Mouse (Mus musculus): ENCODE measurements at regions not wholly inside any gene's neighbourhood (a gene's known extent, or its start where the extent isn't known, plus 50 kb on each side); places are given as distances from the start of the nearest gene placed in this dataset.

- Histone ChIP-seq H3K9ac (replicated peaks; ENCODE audit: low read length) (no peak overlapping the region), H3K9me3 (replicated peaks; ENCODE audit: control insufficient read depth, low read length) (no peaks in the 10 kb centered on the region), H3K27me3 (ENCODE audit: control insufficient read depth, insufficient read depth, low read length) (no peaks in the 10 kb centered on the region), H3K4me3 (ENCODE audit: low read depth, low read length) (no peak overlapping the region), H3K27ac (replicated peaks; ENCODE audit: low read depth, low read length) (no peak overlapping the region), H3K4me2 (ENCODE audit: low read depth, low read length) (no peak overlapping the region), H3K36me3 (replicated peaks; ENCODE audit: control insufficient read depth, insufficient read depth, low read depth, low read length) (no peaks in the 10 kb centered on the region), H3K4me1 (ENCODE audit: control insufficient read depth, insufficient read depth, low read length) (no peaks in the 10 kb centered on the region)
- no peak for DNase-seq (ENCODE audit: low spot score)
- 45% methylated on average over 2 of the region's 2 CpGs for WGBS
- no peak for ATAC-seq (replicated peaks; ENCODE audit: insufficient number of reproducible peaks, low FRiP score, low TSS enrichment, low read depth)
Measured at GRCm38 (mm10) chr5:16999183-16999582, 207.6 kb downstream of the Gm28710 start.

GRCm38 (mm10) chr5:17006807-17007522, 215.4 kb downstream of the Gm28710 start:
- Histone ChIP-seq H3K9ac (replicated peaks; ENCODE audit: low read length) (no peak overlapping the region), H3K9me3 (replicated peaks; ENCODE audit: control insufficient read depth, low read length) (no peaks in the 10 kb centered on the region), H3K4me3 (ENCODE audit: low read depth, low read length) (no peak overlapping the region), H3K36me3 (replicated peaks; ENCODE audit: control insufficient read depth, insufficient read depth, low read depth, low read length) (no peaks in the 10 kb centered on the region), H3K4me1 (ENCODE audit: control insufficient read depth, insufficient read depth, low read length) (no peaks in the 10 kb centered on the region), H3K4me2 (ENCODE audit: low read depth, low read length) (no peak overlapping the region), H3K27ac (replicated peaks; ENCODE audit: low read depth, low read length) (no peak overlapping the region), H3K27me3 (ENCODE audit: control insufficient read depth, insufficient read depth, low read length) (no peaks in the 10 kb centered on the region)
- ATAC-seq (replicated peaks; ENCODE audit: insufficient number of reproducible peaks, low FRiP score, low TSS enrichment, low read depth) (no peak), DNase-seq (ENCODE audit: low spot score) (no peak)
- 63% methylated on average over 3 of the region's 3 CpGs for WGBS

GRCm38 (mm10) chr5:17021636-17022035, 230.0 kb downstream of the Gm28710 start:
- no peak for ATAC-seq (replicated peaks; ENCODE audit: insufficient number of reproducible peaks, low FRiP score, low TSS enrichment, low read depth)
- H3K4me2 ChIP-seq (ENCODE audit: low read depth, low read length), result no peak overlapping the region

GRCm38 (mm10) chr5:17053935-17054334, 262.3 kb downstream of the Gm28710 start:
- no peak for ATAC-seq (replicated peaks; ENCODE audit: insufficient number of reproducible peaks, low FRiP score, low TSS enrichment, low read depth)

More at GRCm38 (mm10) chr5:17021636-17022035, 230.0 kb downstream of the Gm28710 start:
- no peaks in the 10 kb centered on the region for H3K36me3 ChIP-seq (replicated peaks; ENCODE audit: control insufficient read depth, insufficient read depth, low read depth, low read length)
- H3K4me1 ChIP-seq (ENCODE audit: control insufficient read depth, insufficient read depth, low read length), result no peaks in the 10 kb centered on the region
- H3K4me3 ChIP-seq (ENCODE audit: low read depth, low read length), result no peak overlapping the region
- H3K27ac ChIP-seq (replicated peaks; ENCODE audit: low read depth, low read length), result no peak overlapping the region
- no peaks in the 10 kb centered on the region for H3K9me3 ChIP-seq (replicated peaks; ENCODE audit: control insufficient read depth, low read length)
- DNase-seq (ENCODE audit: low spot score), result no peak
- H3K27me3 ChIP-seq (ENCODE audit: control insufficient read depth, insufficient read depth, low read length), result no peaks in the 10 kb centered on the region
- no peak overlapping the region for H3K9ac ChIP-seq (replicated peaks; ENCODE audit: low read length)

GRCm38 (mm10) chr5:17064565-17064964, 273.0 kb downstream of the Gm28710 start:
- H3K36me3 ChIP-seq (replicated peaks; ENCODE audit: control insufficient read depth, insufficient read depth, low read depth, low read length), result no peaks in the 10 kb centered on the region
- no peak for DNase-seq (ENCODE audit: low spot score)
- H3K9me3 ChIP-seq (replicated peaks; ENCODE audit: control insufficient read depth, low read length), result no peaks in the 10 kb centered on the region
- no peak overlapping the region for H3K4me2 ChIP-seq (ENCODE audit: low read depth, low read length)
- H3K9ac ChIP-seq (replicated peaks; ENCODE audit: low read length), result no peak overlapping the region
- H3K4me3 ChIP-seq (ENCODE audit: low read depth, low read length), result no peak overlapping the region
- WGBS, result 93% methylated on average over 8 of the region's 8 CpGs
- H3K4me1 ChIP-seq (ENCODE audit: control insufficient read depth, insufficient read depth, low read length), result no peaks in the 10 kb centered on the region
- no peaks in the 10 kb centered on the region for H3K27me3 ChIP-seq (ENCODE audit: control insufficient read depth, insufficient read depth, low read length)
- no peak overlapping the region for H3K27ac ChIP-seq (replicated peaks; ENCODE audit: low read depth, low read length)
- no peak for ATAC-seq (replicated peaks; ENCODE audit: insufficient number of reproducible peaks, low FRiP score, low TSS enrichment, low read depth)

More at GRCm38 (mm10) chr5:17053935-17054334, 262.3 kb downstream of the Gm28710 start:
- Histone ChIP-seq H3K27me3 (ENCODE audit: control insufficient read depth, insufficient read depth, low read length) (no peaks in the 10 kb centered on the region), H3K4me1 (ENCODE audit: control insufficient read depth, insufficient read depth, low read length) (no peaks in the 10 kb centered on the region), H3K9me3 (replicated peaks; ENCODE audit: control insufficient read depth, low read length) (no peaks in the 10 kb centered on the region), H3K4me3 (ENCODE audit: low read depth, low read length) (no peak overlapping the region), H3K36me3 (replicated peaks; ENCODE audit: control insufficient read depth, insufficient read depth, low read depth, low read length) (no peaks in the 10 kb centered on the region), H3K4me2 (ENCODE audit: low read depth, low read length) (no peak overlapping the region), H3K27ac (replicated peaks; ENCODE audit: low read depth, low read length) (no peak overlapping the region), H3K9ac (replicated peaks; ENCODE audit: low read length) (no peak overlapping the region)
- WGBS, result 52% methylated on average over 2 of the region's 2 CpGs
- no peak for DNase-seq (ENCODE audit: low spot score)

GRCm38 (mm10) chr5:17080405-17080804, 288.8 kb downstream of the Gm28710 start:
- ATAC-seq (replicated peaks; ENCODE audit: insufficient number of reproducible peaks, low FRiP score, low TSS enrichment, low read depth) (no peak), DNase-seq (ENCODE audit: low spot score) (no peak)
- Histone ChIP-seq H3K4me3 (ENCODE audit: low read depth, low read length) (no peak overlapping the region), H3K9me3 (replicated peaks; ENCODE audit: control insufficient read depth, low read length) (no peaks in the 10 kb centered on the region), H3K27ac (replicated peaks; ENCODE audit: low read depth, low read length) (no peak overlapping the region), H3K27me3 (ENCODE audit: control insufficient read depth, insufficient read depth, low read length) (no peaks in the 10 kb centered on the region), H3K4me2 (ENCODE audit: low read depth, low read length) (no peak overlapping the region), H3K9ac (replicated peaks; ENCODE audit: low read length) (no peak overlapping the region), H3K4me1 (ENCODE audit: control insufficient read depth, insufficient read depth, low read length) (no peaks in the 10 kb centered on the region), H3K36me3 (replicated peaks; ENCODE audit: control insufficient read depth, insufficient read depth, low read depth, low read length) (no peaks in the 10 kb centered on the region)
- WGBS, result 69% methylated on average over 1 of the region's 1 CpGs

GRCm38 (mm10) chr5:17111556-17111955, 261.4 kb upstream of the Speer4f2 start:
- no peak for ATAC-seq (replicated peaks; ENCODE audit: insufficient number of reproducible peaks, low FRiP score, low TSS enrichment, low read depth)
- Histone ChIP-seq H3K4me2 (ENCODE audit: low read depth, low read length) (no peak overlapping the region), H3K9me3 (replicated peaks; ENCODE audit: control insufficient read depth, low read length) (no peaks in the 10 kb centered on the region), H3K27ac (replicated peaks; ENCODE audit: low read depth, low read length) (no peak overlapping the region), H3K36me3 (replicated peaks; ENCODE audit: control insufficient read depth, insufficient read depth, low read depth, low read length) (no peaks in the 10 kb centered on the region), H3K4me3 (ENCODE audit: low read depth, low read length) (no peak overlapping the region), H3K27me3 (ENCODE audit: control insufficient read depth, insufficient read depth, low read length) (no peaks in the 10 kb centered on the region), H3K9ac (replicated peaks; ENCODE audit: low read length) (no peak overlapping the region), H3K4me1 (ENCODE audit: control insufficient read depth, insufficient read depth, low read length) (no peaks in the 10 kb centered on the region)
- DNase-seq (ENCODE audit: low spot score), result no peak
- 91% methylated on average over 1 of the region's 1 CpGs for WGBS

GRCm38 (mm10) chr5:17112026-17112425, 261.0 kb upstream of the Speer4f2 start:
- Histone ChIP-seq H3K4me1 (ENCODE audit: control insufficient read depth, insufficient read depth, low read length) (no peaks in the 10 kb centered on the region), H3K9me3 (replicated peaks; ENCODE audit: control insufficient read depth, low read length) (no peaks in the 10 kb centered on the region), H3K9ac (replicated peaks; ENCODE audit: low read length) (no peak overlapping the region), H3K36me3 (replicated peaks; ENCODE audit: control insufficient read depth, insufficient read depth, low read depth, low read length) (no peaks in the 10 kb centered on the region), H3K27ac (replicated peaks; ENCODE audit: low read depth, low read length) (no peak overlapping the region), H3K4me2 (ENCODE audit: low read depth, low read length) (no peak overlapping the region), H3K27me3 (ENCODE audit: control insufficient read depth, insufficient read depth, low read length) (no peaks in the 10 kb centered on the region), H3K4me3 (ENCODE audit: low read depth, low read length) (no peak overlapping the region)
- DNase-seq (ENCODE audit: low spot score) (no peak), ATAC-seq (replicated peaks; ENCODE audit: insufficient number of reproducible peaks, low FRiP score, low TSS enrichment, low read depth) (no peak)
- WGBS, result 51% methylated on average over 2 of the region's 2 CpGs

Data from embryonic facial prominence, embryonic 11.5 days (tissue).